In the genomic region with DNA sequence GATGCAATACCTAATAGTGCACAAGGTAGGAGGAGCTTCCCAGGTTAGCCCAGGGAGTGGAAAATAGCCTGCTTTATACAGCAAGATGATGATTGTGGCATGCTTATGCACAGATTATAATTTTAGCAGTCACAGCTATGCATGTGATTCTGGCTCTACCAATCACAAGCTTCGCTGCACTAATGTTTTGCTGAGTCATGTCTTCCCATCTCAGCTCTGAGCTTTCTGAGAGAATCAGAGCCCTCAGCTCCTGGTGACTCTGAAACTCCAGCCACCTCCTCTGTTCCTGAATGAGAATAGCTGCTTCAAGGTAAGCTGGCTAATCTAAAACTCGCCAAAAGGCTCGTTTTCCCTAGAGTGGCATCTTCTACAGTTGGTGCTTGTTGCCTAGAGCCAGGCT, we compare ENCODE assay signal across 29 mouse cellular contexts. TPM values are rescaled to one million over a fixed set of nuclear protein-coding genes. Genes with fewer than 3 reads are reported as not detected.
"Had no signal": no experiment of that assay in that cellular context is flagged by ENCODE, and none has a peak within 500 bp of the region (broad histone marks: within the 10 kb centered on the region; RNA-seq: fewer than 3 reads in every experiment).

No protein-coding gene starts in this region.

- H3K27me3 ChIP-seq: kidney, embryonic 15.5 days; limb, embryonic 13.5 days; liver, embryonic 12.5 days; liver, embryonic 15.5 days; lung, embryonic 15.5 days; midbrain, embryonic 12.5 days; neural tube, embryonic 13.5 days had no signal

- H3K4me2 ChIP-seq: kidney, embryonic 15.5 days; limb, embryonic 13.5 days; liver, embryonic 12.5 days; liver, embryonic 15.5 days; lung, embryonic 15.5 days; midbrain, embryonic 12.5 days; neural tube, embryonic 13.5 days had no signal

- H3K4me1 ChIP-seq: kidney, embryonic 15.5 days; limb, embryonic 13.5 days; liver, embryonic 12.5 days; liver, embryonic 15.5 days; lung, embryonic 15.5 days; midbrain, embryonic 12.5 days; neural tube, embryonic 13.5 days had no signal

- H3K27ac ChIP-seq: kidney, embryonic 15.5 days; limb, embryonic 13.5 days; liver, embryonic 12.5 days; liver, embryonic 15.5 days; lung, embryonic 15.5 days; midbrain, embryonic 12.5 days; neural tube, embryonic 13.5 days had no signal

- ATAC-seq: liver, embryonic 12.5 days; midbrain, embryonic 16.5 days had no signal

- H3K9ac ChIP-seq: kidney, embryonic 15.5 days; limb, embryonic 13.5 days; liver, embryonic 12.5 days; liver, embryonic 15.5 days; lung, embryonic 15.5 days; midbrain, embryonic 12.5 days; neural tube, embryonic 13.5 days had no signal

- H3K4me3 ChIP-seq: kidney, embryonic 15.5 days; limb, embryonic 13.5 days; liver, embryonic 12.5 days; liver, embryonic 15.5 days; lung, embryonic 15.5 days; midbrain, embryonic 12.5 days; myocyte; neural tube, embryonic 13.5 days had no signal

- DNase-seq: kidney, adult 8-10 months; kidney, postnatal 10 days; kidney, postnatal 36 days; left cerebral cortex, postnatal 4 days; liver; lung, adult 18-20 months; lung, postnatal 14 days; lung, postnatal 4 days; thymus, adult 18-20 months; thymus, postnatal 36 days had no signal

- H3K36me3 ChIP-seq: liver, embryonic 15.5 days had no signal

- H3K9me3 ChIP-seq: kidney, embryonic 15.5 days; limb, embryonic 13.5 days; liver, embryonic 12.5 days; liver, embryonic 15.5 days; lung, embryonic 15.5 days; neural tube, embryonic 13.5 days had no signal

RNA-seq across cellular contexts. Expression of a gene that starts 30.2 kb away (rescaled TPM):
- total RNA-seq: layer of hippocampus, adult 18-20 months; layer of hippocampus, postnatal 14 days; left cerebral cortex, adult 8-10 months; left cerebral cortex, postnatal 14 days; left cerebral cortex, postnatal 4 days; megakaryocyte progenitor cell, adult 5-6 weeks; megakaryocyte-erythroid progenitor cell, adult 5-6 weeks; monocyte, adult 5-6 weeks; neutrophil, adult 5-6 weeks had no signal
- polyA plus RNA-seq: kidney, embryonic 15.5 days; liver, embryonic 12.5 days; liver, embryonic 15.5 days; lung, embryonic 15.5 days; midbrain, embryonic 12.5 days; midbrain, embryonic 16.5 days; myocyte; spleen, adult 2 months; testis, adult 2 months had no signal
